23 mouse cellular contexts compared by ENCODE assay signal in genomic region chr6:149344372-149344771, GRCm38 (mm10). TPM values are rescaled to one million over a fixed set of nuclear protein-coding genes. Genes with fewer than 3 reads are reported as not detected.
DNase-seq lines count a peak whose midpoint lies in the region; ATAC-seq and TF ChIP-seq lines count a peak whose summit lies in the region.
"Had no signal": no experiment of that assay in that cellular context is flagged by ENCODE, and none has a peak within 500 bp of the region (broad histone marks: within the 10 kb centered on the region; RNA-seq: fewer than 3 reads in every experiment).

No protein-coding gene starts in this region.

- no peak overlapping the region for H3K4me2 ChIP-seq in liver, postnatal 0 days (ENCODE audit: low read depth, low read length)
- H3K4me2 ChIP-seq in liver, embryonic 11.5 days: no peak overlapping the region
- no peak overlapping the region for H3K4me2 ChIP-seq in CH12.LX (ENCODE audit: insufficient read depth, low read depth, poor library complexity, severe bottlenecking)
- H3K4me2 ChIP-seq: embryonic facial prominence, embryonic 12.5 days; embryonic facial prominence, embryonic 15.5 days; hindbrain, embryonic 12.5 days; intestine, embryonic 15.5 days had no signal

- H3K4me1 ChIP-seq in liver, postnatal 0 days (ENCODE audit: insufficient read depth): no peaks in the 10 kb centered on the region
- no peaks in the 10 kb centered on the region for H3K4me1 ChIP-seq in liver, embryonic 11.5 days (replicated peaks; ENCODE audit: control insufficient read depth, insufficient read depth, low read length)
- peaks cover 8 to 13% of the 10 kb centered on the region in 2 experiments; a peak in 3 of 4 replicates for H3K4me1 ChIP-seq in CH12.LX (ENCODE audit: control insufficient read depth in 1 of 2, insufficient read depth in 2 of 2)
- H3K4me1 ChIP-seq: embryonic facial prominence, embryonic 12.5 days; embryonic facial prominence, embryonic 15.5 days; heart, embryonic 10.5 days; hindbrain, embryonic 12.5 days; intestine, embryonic 15.5 days had no signal

- no peak for DNase-seq in liver, postnatal 0 days
- no peak for DNase-seq in liver, embryonic 11.5 days (ENCODE audit: low spot score)
- no peak for DNase-seq in CH12.LX (ENCODE audit: extremely low read depth)
- no peak for DNase-seq in natural killer cell, adult 2 months (ENCODE audit: low spot score in 2 of 2)
- no peak for DNase-seq in urinary bladder, postnatal 14 days (ENCODE audit: low spot score)
- DNase-seq: adrenal gland, adult 8-10 months; adrenal gland, postnatal 25 days; cerebellum, adult 11 months; cerebellum, adult 2 months; cerebellum, adult 9-11 months; cerebellum, postnatal 25 days; forebrain, postnatal 0 days; gastrocnemius, adult 2 months; gastrocnemius, postnatal 14 days had no signal

- H3K36me3 ChIP-seq in liver, postnatal 0 days (replicated peaks; ENCODE audit: insufficient read depth, low read length): no peaks in the 10 kb centered on the region
- no peaks in the 10 kb centered on the region for H3K36me3 ChIP-seq in liver, embryonic 11.5 days (ENCODE audit: control insufficient read depth, insufficient read depth, low read length)
- H3K36me3 ChIP-seq in CH12.LX (replicated peaks in 1 of 2; ENCODE audit: control insufficient read depth in 1 of 2, insufficient read depth in 1 of 2, low read length in 1 of 2): no peaks in the 10 kb centered on the region
- H3K36me3 ChIP-seq: embryonic facial prominence, embryonic 12.5 days; embryonic facial prominence, embryonic 15.5 days; hindbrain, embryonic 12.5 days; intestine, embryonic 15.5 days had no signal

- dilution Hi-C loops in CH12.LX (cut with MboI; ENCODE audit: extremely low pct_ligation_motif_present, extremely low pct_unique_long_range_greater_than_20kb, low sequenced_read_pairs): no loop called here

- no peak overlapping the region for H3K4me3 ChIP-seq in liver, postnatal 0 days (ENCODE audit: low read depth, low read length)
- H3K4me3 ChIP-seq in liver, embryonic 11.5 days (ENCODE audit: low read depth, low read length): no peak overlapping the region
- no peak overlapping the region for H3K4me3 ChIP-seq in CH12.LX (replicated peaks in 1 of 3; ENCODE audit: low read depth in 2 of 3, low read length in 2 of 3, poor library complexity in 1 of 3)
- H3K4me3 ChIP-seq: embryonic facial prominence, embryonic 12.5 days; embryonic facial prominence, embryonic 15.5 days; gastrocnemius, adult 2 months; heart, adult 2 months; heart, embryonic 10.5 days; hindbrain, embryonic 12.5 days; intestine, embryonic 15.5 days had no signal

- no peak for TF ChIP-seq EP300 in liver, postnatal 0 days (IDR thresholded peaks at IDR 0.05; ENCODE audit: low read depth)
- TF ChIP-seq EP300 in CH12.LX (IDR thresholded peaks at IDR 0.05; ENCODE audit: low read length): no peak

- no peak for TF ChIP-seq RAD21 in CH12.LX (IDR thresholded peaks at IDR 0.05; ENCODE audit: low read depth, low read length)

- H3K27ac ChIP-seq in liver, postnatal 0 days (ENCODE audit: low read depth): 0 out of 2 replicates have a peak overlapping the region, but pooled peaks have one; percentile 29
- H3K27ac ChIP-seq in liver, embryonic 11.5 days (ENCODE audit: low read depth, low read length): no peak overlapping the region
- H3K27ac ChIP-seq in CH12.LX (ENCODE audit: insufficient read depth, low read depth): no peak overlapping the region
- H3K27ac ChIP-seq: embryonic facial prominence, embryonic 12.5 days; embryonic facial prominence, embryonic 15.5 days; gastrocnemius, adult 2 months; heart, embryonic 10.5 days; hindbrain, embryonic 12.5 days; intestine, embryonic 15.5 days had no signal

- no peaks in the 10 kb centered on the region for H3K79me2 ChIP-seq in CH12.LX (replicated peaks; ENCODE audit: control insufficient read depth, extremely low read depth, insufficient read depth, poor library complexity, severe bottlenecking)

- TF ChIP-seq POLR2A in CH12.LX (IDR thresholded peaks at IDR 0.05; ENCODE audit: low read depth, low read length): no peak

- H3K27me3 ChIP-seq in liver, postnatal 0 days (ENCODE audit: insufficient read depth, low read length): no peaks in the 10 kb centered on the region
- no peaks in the 10 kb centered on the region for H3K27me3 ChIP-seq in liver, embryonic 11.5 days (replicated peaks; ENCODE audit: control insufficient read depth, insufficient read depth, low read length)
- no peaks in the 10 kb centered on the region for H3K27me3 ChIP-seq in CH12.LX (replicated peaks)
- H3K27me3 ChIP-seq: embryonic facial prominence, embryonic 12.5 days; embryonic facial prominence, embryonic 15.5 days; hindbrain, embryonic 12.5 days; intestine, embryonic 15.5 days had no signal

- in situ Hi-C loops in CH12.LX (cut with MboI; ENCODE audit: low pct_ligation_motif_present, low pct_unique_long_range_greater_than_20kb, low sequenced_read_pairs): no loop called here

- ATAC-seq in liver, postnatal 0 days: no peak
- ATAC-seq in liver, embryonic 11.5 days (replicated peaks; ENCODE audit: low FRiP score): no peak
- ATAC-seq in granulocyte monocyte progenitor cell, adult 5-6 weeks (replicated peaks; ENCODE audit: poor library complexity, severe bottlenecking): peak; percentile 41; the same call in 1 of the 2 replicates
- ATAC-seq: forebrain, embryonic 14.5 days; forebrain, postnatal 0 days; hindbrain, embryonic 16.5 days; intestine, embryonic 15.5 days had no signal

- no peak for TF ChIP-seq CTCF in liver, postnatal 0 days (IDR thresholded peaks at IDR 0.05; ENCODE audit: low read depth)
- TF ChIP-seq CTCF in CH12.LX (conservative IDR thresholded peaks at IDR 0.05 in 1 of 2, IDR thresholded peaks at IDR 0.05 in 1 of 2; ENCODE audit: low read depth in 2 of 2, low read length in 2 of 2): no peak

- no peak overlapping the region for H3K9ac ChIP-seq in liver, postnatal 0 days (replicated peaks)
- no peak overlapping the region for H3K9ac ChIP-seq in liver, embryonic 11.5 days (ENCODE audit: low read depth, low read length)
- no peak overlapping the region for H3K9ac ChIP-seq in CH12.LX (ENCODE audit: insufficient read depth, low read depth)
- H3K9ac ChIP-seq: embryonic facial prominence, embryonic 12.5 days; embryonic facial prominence, embryonic 15.5 days; forebrain, postnatal 0 days; hindbrain, embryonic 12.5 days; intestine, embryonic 15.5 days had no signal

- no peaks in the 10 kb centered on the region for H3K9me3 ChIP-seq in liver, postnatal 0 days (ENCODE audit: low read length)
- no peaks in the 10 kb centered on the region for H3K9me3 ChIP-seq in liver, embryonic 11.5 days (ENCODE audit: control insufficient read depth, low read length)
- peaks cover 10% of the 10 kb centered on the region for H3K9me3 ChIP-seq in CH12.LX (replicated peaks; ENCODE audit: low read length)
- H3K9me3 ChIP-seq: embryonic facial prominence, embryonic 12.5 days; embryonic facial prominence, embryonic 15.5 days; heart, embryonic 10.5 days; hindbrain, embryonic 12.5 days; intestine, embryonic 15.5 days had no signal

TF ChIP-seq in CH12.LX, 34 proteins besides CTCF, POLR2A, EP300 and RAD21:
- peak; percentile 65; the same call in 1 of the 2 replicates for TF ChIP-seq MAFK (IDR thresholded peaks at IDR 0.05; ENCODE audit: insufficient replicate concordance, low read length)
- TF ChIP-seq ZC3H11A (IDR thresholded peaks at IDR 0.05; ENCODE audit: low read depth, low read length): no peak

RNA-seq across cellular contexts. Expression of gene Resf1, which starts 35.2 kb away (rescaled TPM):
- polyA plus RNA-seq in liver, postnatal 0 days (2015; fragmentation: Nextera tagmentation; extraction: Ambion mirVana): 16.0 and 22.3 TPM in 2 replicates
- 37.7 and 37.8 TPM in 2 replicates for polyA plus RNA-seq in liver, embryonic 11.5 days (2014; fragmentation: Nextera tagmentation; extraction: Ambion mirVana)
- total RNA-seq in CH12.LX (2012; rRNA removed): 12.4 and 13.4 TPM in 2 replicates
- 20.9 and 25.3 TPM in 2 replicates for total RNA-seq in CH12.LX (2014; rRNA removed)
- 14.7 and 15.5 TPM in 2 replicates for polyA plus RNA-seq in CH12.LX (2012; ENCODE audit: insufficient read length, low read depth)
- 26.0 and 26.5 TPM in 2 replicates for total RNA-seq in granulocyte monocyte progenitor cell, adult 5-6 weeks (2014; fragmentation: Nextera tagmentation)
- 29.9 and 47.7 TPM in 2 replicates for total RNA-seq in granulocyte monocyte progenitor cell, adult 5-6 weeks (2017)
